Mouse (Mus musculus): Measurements from ENCODE around the gene Rnf207. TPM values are rescaled to one million over a fixed set of nuclear protein-coding genes. Genes with fewer than 3 reads are reported as not detected.

Gene Rnf207
- polyA plus RNA-seq, 1 experiment from 2014 or later, result 0.53 TPM

- H3K4me3 ChIP-seq (ENCODE audit: low read depth, low read length), result no peak overlapping the region
- ATAC-seq, result no peak
- no peaks in the 10 kb centered on the region for H3K9me3 ChIP-seq (ENCODE audit: low read length)
These were observed 11.3 kb downstream of the Rnf207 start for GRCm38 (mm10) chr4:152307542-152307941.

GRCm38 (mm10) chr4:152305991-152306390 lies 12.8 kb downstream of the Rnf207 start:
- no peaks in the 10 kb centered on the region for H3K27me3 ChIP-seq (replicated peaks; ENCODE audit: insufficient read depth, low read length)
- no peaks in the 10 kb centered on the region for H3K9me3 ChIP-seq (ENCODE audit: low read length)
- no peaks in the 10 kb centered on the region for H3K4me1 ChIP-seq (ENCODE audit: insufficient read depth, low read depth, low read length)
- no peak overlapping the region for H3K4me2 ChIP-seq (replicated peaks; ENCODE audit: low read depth, low read length)
- no peak for DNase-seq (ENCODE audit: low spot score)
- 69% methylated on average over 6 of the region's 6 CpGs for WGBS
- no peak overlapping the region for H3K27ac ChIP-seq (ENCODE audit: low read length)
- no peak overlapping the region for H3K9ac ChIP-seq (replicated peaks; ENCODE audit: low read depth)
- no peak for ATAC-seq
- no peak overlapping the region for H3K4me3 ChIP-seq (ENCODE audit: low read depth, low read length)
- no peak for TF ChIP-seq CTCF (IDR thresholded peaks at IDR 0.05)
- TF ChIP-seq EP300 (IDR thresholded peaks at IDR 0.05), result no peak
- H3K36me3 ChIP-seq (ENCODE audit: insufficient read depth, low read length), result no peaks in the 10 kb centered on the region

More at GRCm38 (mm10) chr4:152307542-152307941, 11.3 kb downstream of the Rnf207 start:
- H3K27me3 ChIP-seq (replicated peaks; ENCODE audit: insufficient read depth, low read length), result peaks cover 2% of the 10 kb centered on the region; the same call in 1 of the 2 replicates
- TF ChIP-seq EP300 (IDR thresholded peaks at IDR 0.05), result no peak
- TF ChIP-seq CTCF (IDR thresholded peaks at IDR 0.05), result no peak
- DNase-seq (ENCODE audit: low spot score), result no peak
- no peaks in the 10 kb centered on the region for H3K36me3 ChIP-seq (ENCODE audit: insufficient read depth, low read length)
- no peak overlapping the region for H3K4me2 ChIP-seq (replicated peaks; ENCODE audit: low read depth, low read length)
- 79% methylated on average over 9 of the region's 9 CpGs for WGBS
- no peaks in the 10 kb centered on the region for H3K4me1 ChIP-seq (ENCODE audit: insufficient read depth, low read depth, low read length)
- no peak overlapping the region for H3K27ac ChIP-seq (ENCODE audit: low read length)
- no peak overlapping the region for H3K9ac ChIP-seq (replicated peaks; ENCODE audit: low read depth)

- DNase-seq (ENCODE audit: low spot score) (no peak), ATAC-seq (no peak)
- Histone ChIP-seq H3K9ac (replicated peaks; ENCODE audit: low read depth) (no peak overlapping the region), H3K27me3 (replicated peaks; ENCODE audit: insufficient read depth, low read length) (no peaks in the 10 kb centered on the region), H3K36me3 (ENCODE audit: insufficient read depth, low read length) (no peaks in the 10 kb centered on the region), H3K4me2 (replicated peaks; ENCODE audit: low read depth, low read length) (no peak overlapping the region), H3K9me3 (ENCODE audit: low read length) (no peaks in the 10 kb centered on the region), H3K4me1 (ENCODE audit: insufficient read depth, low read depth, low read length) (no peaks in the 10 kb centered on the region), H3K27ac (ENCODE audit: low read length) (no peak overlapping the region), H3K4me3 (ENCODE audit: low read depth, low read length) (no peak overlapping the region)
- WGBS, result 85% methylated on average over 6 of the region's 6 CpGs
- TF ChIP-seq EP300 (IDR thresholded peaks at IDR 0.05) (no peak), CTCF (IDR thresholded peaks at IDR 0.05) (no peak)
These were observed 14.1 kb downstream of the Rnf207 start for GRCm38 (mm10) chr4:152304685-152305084.

GRCm38 (mm10) chr4:152303172-152303571 lies 15.6 kb downstream of the Rnf207 start:
- ATAC-seq, result no peak
- Histone ChIP-seq H3K36me3 (ENCODE audit: insufficient read depth, low read length) (no peaks in the 10 kb centered on the region), H3K9me3 (ENCODE audit: low read length) (no peaks in the 10 kb centered on the region), H3K4me1 (ENCODE audit: insufficient read depth, low read depth, low read length) (peaks cover 5% of the 10 kb centered on the region; the same call in 1 of the 2 replicates), H3K9ac (replicated peaks; ENCODE audit: low read depth) (no peak overlapping the region), H3K4me3 (ENCODE audit: low read depth, low read length) (no peak overlapping the region), H3K27me3 (replicated peaks; ENCODE audit: insufficient read depth, low read length) (no peaks in the 10 kb centered on the region), H3K4me2 (replicated peaks; ENCODE audit: low read depth, low read length) (no peak overlapping the region), H3K27ac (ENCODE audit: low read length) (no peak overlapping the region)
- no peak for DNase-seq (ENCODE audit: low spot score)
- 89% methylated on average over 10 of the region's 10 CpGs for WGBS
- no peak for TF ChIP-seq EP300 (IDR thresholded peaks at IDR 0.05)
- TF ChIP-seq CTCF (IDR thresholded peaks at IDR 0.05), result no peak

- ATAC-seq (no peak), DNase-seq (ENCODE audit: low spot score) (no peak)
- Histone ChIP-seq H3K27ac (ENCODE audit: low read length) (no peak overlapping the region), H3K36me3 (ENCODE audit: insufficient read depth, low read length) (no peaks in the 10 kb centered on the region), H3K4me2 (replicated peaks; ENCODE audit: low read depth, low read length) (no peak overlapping the region), H3K4me1 (ENCODE audit: insufficient read depth, low read depth, low read length) (peaks cover 10% of the 10 kb centered on the region; the same call in 1 of the 2 replicates), H3K9ac (replicated peaks; ENCODE audit: low read depth) (no peak overlapping the region), H3K4me3 (ENCODE audit: low read depth, low read length) (no peak overlapping the region), H3K9me3 (ENCODE audit: low read length) (no peaks in the 10 kb centered on the region), H3K27me3 (replicated peaks; ENCODE audit: insufficient read depth, low read length) (no peaks in the 10 kb centered on the region)
- 73% methylated on average over 11 of the region's 11 CpGs for WGBS
- TF ChIP-seq EP300 (IDR thresholded peaks at IDR 0.05) (no peak), CTCF (IDR thresholded peaks at IDR 0.05) (no peak)
These were observed 16.8 kb downstream of the Rnf207 start for GRCm38 (mm10) chr4:152302012-152302411.

GRCm38 (mm10) chr4:152300375-152300774 lies 18.4 kb downstream of the Rnf207 start:
- H3K4me2 ChIP-seq (replicated peaks; ENCODE audit: low read depth, low read length), result no peak overlapping the region
- no peaks in the 10 kb centered on the region for H3K9me3 ChIP-seq (ENCODE audit: low read length)
- no peak for TF ChIP-seq CTCF (IDR thresholded peaks at IDR 0.05)
- TF ChIP-seq EP300 (IDR thresholded peaks at IDR 0.05), result no peak
- no peak for ATAC-seq
- H3K4me3 ChIP-seq (ENCODE audit: low read depth, low read length), result no peak overlapping the region
- no peaks in the 10 kb centered on the region for H3K36me3 ChIP-seq (ENCODE audit: insufficient read depth, low read length)
- peaks cover 10% of the 10 kb centered on the region; the same call in 1 of the 2 replicates for H3K4me1 ChIP-seq (ENCODE audit: insufficient read depth, low read depth, low read length)
- H3K27me3 ChIP-seq (replicated peaks; ENCODE audit: insufficient read depth, low read length), result no peaks in the 10 kb centered on the region
- no peak for DNase-seq (ENCODE audit: low spot score)
- no peak overlapping the region for H3K27ac ChIP-seq (ENCODE audit: low read length)
- WGBS, result 92% methylated on average over 8 of the region's 8 CpGs
- no peak overlapping the region for H3K9ac ChIP-seq (replicated peaks; ENCODE audit: low read depth)

GRCm38 (mm10) chr4:152298836-152299235 lies 20.0 kb downstream of the Rnf207 start:
- no peak for TF ChIP-seq CTCF (IDR thresholded peaks at IDR 0.05)
- no peak for TF ChIP-seq EP300 (IDR thresholded peaks at IDR 0.05)
- Histone ChIP-seq H3K36me3 (ENCODE audit: insufficient read depth, low read length) (no peaks in the 10 kb centered on the region), H3K4me1 (ENCODE audit: insufficient read depth, low read depth, low read length) (peaks cover 10% of the 10 kb centered on the region; the same call in 1 of the 2 replicates), H3K27ac (ENCODE audit: low read length) (no peak overlapping the region), H3K9me3 (ENCODE audit: low read length) (no peaks in the 10 kb centered on the region), H3K27me3 (replicated peaks; ENCODE audit: insufficient read depth, low read length) (0 out of 2 replicates have a peak, but pooled peaks cover 2% of the 10 kb centered on the region), H3K9ac (replicated peaks; ENCODE audit: low read depth) (no peak overlapping the region), H3K4me2 (replicated peaks; ENCODE audit: low read depth, low read length) (no peak overlapping the region), H3K4me3 (ENCODE audit: low read depth, low read length) (no peak overlapping the region)
- 83% methylated on average over 14 of the region's 14 CpGs for WGBS
- no peak for DNase-seq (ENCODE audit: low spot score)
- ATAC-seq, result no peak
